13 mouse cellular contexts compared by ENCODE assay signal in the genomic region with DNA sequence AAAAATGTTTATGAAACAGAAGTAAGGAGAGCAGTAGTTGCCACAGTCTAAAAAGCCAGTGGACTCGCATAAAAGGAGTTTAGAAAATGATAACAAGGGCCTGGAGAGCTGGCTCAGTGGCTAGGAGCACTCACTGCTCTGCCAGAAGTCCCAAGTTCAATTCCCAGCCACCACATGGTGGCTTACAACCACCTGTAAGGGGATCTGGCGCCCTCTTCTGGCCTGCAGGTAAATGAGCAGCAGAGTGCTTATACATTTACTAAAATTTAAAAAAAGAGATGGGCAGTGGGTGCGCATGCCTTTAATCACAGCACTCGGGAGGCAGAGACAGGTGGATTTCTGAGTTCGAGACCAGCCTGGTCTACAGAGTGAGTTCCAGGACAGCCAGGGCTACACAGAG. TPM values are rescaled to one million over a fixed set of nuclear protein-coding genes. Genes with fewer than 3 reads are reported as not detected.
A peak's percentile ranks its signal among the peaks of the same experiment; 100 is the strongest.
DNase-seq lines count a peak whose midpoint lies in the region; ATAC-seq lines count a peak whose summit lies in the region.
"Had no signal": no experiment of that assay in that cellular context is flagged by ENCODE, and none has a peak within 500 bp of the region (broad histone marks: within the 10 kb centered on the region; RNA-seq: fewer than 3 reads in every experiment).

No protein-coding gene starts in this region.

- no peak overlapping the region for H3K9ac ChIP-seq in hindbrain, embryonic 11.5 days (ENCODE audit: low read depth, low read length)
- no peak overlapping the region for H3K9ac ChIP-seq in hindbrain, embryonic 16.5 days (ENCODE audit: low read depth, low read length)
- H3K9ac ChIP-seq: embryonic facial prominence, embryonic 12.5 days; midbrain, embryonic 13.5 days had no signal

- H3K4me3 ChIP-seq in hindbrain, embryonic 11.5 days (ENCODE audit: low read depth, low read length), result no peak overlapping the region
- no peak overlapping the region for H3K4me3 ChIP-seq in hindbrain, embryonic 16.5 days (ENCODE audit: low read length)
- H3K4me3 ChIP-seq: embryonic facial prominence, embryonic 12.5 days; midbrain, embryonic 13.5 days had no signal

- H3K4me2 ChIP-seq in hindbrain, embryonic 11.5 days (replicated peaks; ENCODE audit: low read depth, low read length), result no peak overlapping the region
- H3K4me2 ChIP-seq in hindbrain, embryonic 16.5 days (ENCODE audit: low read length), result no peak overlapping the region
- H3K4me2 ChIP-seq: embryonic facial prominence, embryonic 12.5 days; midbrain, embryonic 13.5 days had no signal

- H3K27ac ChIP-seq in hindbrain, embryonic 11.5 days (ENCODE audit: low read depth, low read length), result no peak overlapping the region
- no peak overlapping the region for H3K27ac ChIP-seq in hindbrain, embryonic 16.5 days (ENCODE audit: low read depth, low read length)
- H3K27ac ChIP-seq: embryonic facial prominence, embryonic 12.5 days; midbrain, embryonic 13.5 days had no signal

- no peaks in the 10 kb centered on the region for H3K4me1 ChIP-seq in hindbrain, embryonic 11.5 days (replicated peaks; ENCODE audit: control insufficient read depth, insufficient read depth, low read length)
- H3K4me1 ChIP-seq in hindbrain, embryonic 16.5 days (ENCODE audit: control insufficient read depth, insufficient read depth, low read depth, low read length), result no peaks in the 10 kb centered on the region
- H3K4me1 ChIP-seq: embryonic facial prominence, embryonic 12.5 days; midbrain, embryonic 13.5 days had no signal

- 62% methylated on average over 5 of the region's 5 CpGs for WGBS in hindbrain, embryonic 11.5 days
- WGBS in hindbrain, embryonic 16.5 days, result 66% methylated on average over 5 of the region's 5 CpGs

- DNase-seq in hindbrain, embryonic 11.5 days (ENCODE audit: low spot score), result peak; percentile 11
- DNase-seq in spleen, postnatal 4 days (ENCODE audit: low spot score in 2 of 2), result peak; percentile 29 to 74
- DNase-seq in spleen, adult 12 weeks (ENCODE audit: low spot score), result no peak
- peak; percentile 22 for DNase-seq in c-Kit-positive CD71-positive TER-119-positive erythroid progenitor cells, embryonic 14.5 days (ENCODE audit: low spot score)
- peak; percentile 45 to 48 for DNase-seq in thymus, postnatal 36 days
- no peak for DNase-seq in layer of hippocampus, postnatal 14 days (ENCODE audit: low spot score in 2 of 2)
- no peak for DNase-seq in urinary bladder, postnatal 36 days (ENCODE audit: low spot score in 2 of 2)

- H3K27me3 ChIP-seq in hindbrain, embryonic 11.5 days (ENCODE audit: control insufficient read depth, insufficient read depth, low read length), result no peaks in the 10 kb centered on the region
- no peaks in the 10 kb centered on the region for H3K27me3 ChIP-seq in hindbrain, embryonic 16.5 days (replicated peaks; ENCODE audit: control insufficient read depth, insufficient read depth, low read length)
- H3K27me3 ChIP-seq: embryonic facial prominence, embryonic 12.5 days; midbrain, embryonic 13.5 days had no signal

- no peaks in the 10 kb centered on the region for H3K36me3 ChIP-seq in hindbrain, embryonic 11.5 days (ENCODE audit: control insufficient read depth, insufficient read depth, low read length)
- no peaks in the 10 kb centered on the region for H3K36me3 ChIP-seq in hindbrain, embryonic 16.5 days (ENCODE audit: control insufficient read depth, insufficient read depth, low read length)
- H3K36me3 ChIP-seq: embryonic facial prominence, embryonic 12.5 days; midbrain, embryonic 13.5 days had no signal

- no peaks in the 10 kb centered on the region for H3K9me3 ChIP-seq in hindbrain, embryonic 11.5 days (ENCODE audit: control insufficient read depth, low read length)
- H3K9me3 ChIP-seq in hindbrain, embryonic 16.5 days (ENCODE audit: control insufficient read depth, low read length), result no peaks in the 10 kb centered on the region
- H3K9me3 ChIP-seq: embryonic facial prominence, embryonic 12.5 days; midbrain, embryonic 13.5 days had no signal

- no peak for ATAC-seq in hindbrain, embryonic 11.5 days (ENCODE audit: low FRiP score)
- ATAC-seq in hindbrain, embryonic 16.5 days, result no peak
- ATAC-seq: midbrain, embryonic 13.5 days had no signal

RNA-seq across cellular contexts. Expression of a gene that starts 11.8 kb away (rescaled TPM):
- polyA plus RNA-seq in hindbrain, embryonic 11.5 days (2014; fragmentation: Nextera tagmentation; extraction: Ambion mirVana), result not detected in 2 replicates
- 0.48 TPM in 1 of 2 replicates, not detected in the other for polyA plus RNA-seq in hindbrain, embryonic 16.5 days (2015; fragmentation: Nextera tagmentation; extraction: Ambion mirVana)
- not detected for total RNA-seq in layer of hippocampus, postnatal 14 days (2021)
- total RNA-seq: adrenal gland, adult 18-20 months; layer of hippocampus, adult 8-10 months had no signal
- polyA plus RNA-seq: gonadal fat pad, adult 2 months; midbrain, embryonic 13.5 days had no signal

RNA-seq across cellular contexts. Expression of a gene that starts 22.6 kb away (rescaled TPM):
- 41.7 and 42.4 TPM in 2 replicates for polyA plus RNA-seq in hindbrain, embryonic 11.5 days (2014; fragmentation: Nextera tagmentation; extraction: Ambion mirVana)
- polyA plus RNA-seq in hindbrain, embryonic 16.5 days (2015; fragmentation: Nextera tagmentation; extraction: Ambion mirVana), result 19.1 and 21.3 TPM in 2 replicates
- total RNA-seq in layer of hippocampus, postnatal 14 days (2021), result 10 to 100 TPM; 23.8 to 25.3 TPM

Comparison
In these comparisons a context has a peak if more than half of its experiments do, and no peak if none do; other contexts are left out.
1. DNase-seq: peak in hindbrain, embryonic 11.5 days (single experiment), spleen, postnatal 4 days (2 of 2), c-Kit-positive CD71-positive TER-119-positive erythroid progenitor cells, embryonic 14.5 days (single experiment) and thymus, postnatal 36 days (2 of 2); none in spleen, adult 12 weeks (single experiment), layer of hippocampus, postnatal 14 days (0 of 2) and urinary bladder, postnatal 36 days (0 of 2).